Mouse (Mus musculus): Measurements from ENCODE around the gene Rasgrp1.

DNA sequence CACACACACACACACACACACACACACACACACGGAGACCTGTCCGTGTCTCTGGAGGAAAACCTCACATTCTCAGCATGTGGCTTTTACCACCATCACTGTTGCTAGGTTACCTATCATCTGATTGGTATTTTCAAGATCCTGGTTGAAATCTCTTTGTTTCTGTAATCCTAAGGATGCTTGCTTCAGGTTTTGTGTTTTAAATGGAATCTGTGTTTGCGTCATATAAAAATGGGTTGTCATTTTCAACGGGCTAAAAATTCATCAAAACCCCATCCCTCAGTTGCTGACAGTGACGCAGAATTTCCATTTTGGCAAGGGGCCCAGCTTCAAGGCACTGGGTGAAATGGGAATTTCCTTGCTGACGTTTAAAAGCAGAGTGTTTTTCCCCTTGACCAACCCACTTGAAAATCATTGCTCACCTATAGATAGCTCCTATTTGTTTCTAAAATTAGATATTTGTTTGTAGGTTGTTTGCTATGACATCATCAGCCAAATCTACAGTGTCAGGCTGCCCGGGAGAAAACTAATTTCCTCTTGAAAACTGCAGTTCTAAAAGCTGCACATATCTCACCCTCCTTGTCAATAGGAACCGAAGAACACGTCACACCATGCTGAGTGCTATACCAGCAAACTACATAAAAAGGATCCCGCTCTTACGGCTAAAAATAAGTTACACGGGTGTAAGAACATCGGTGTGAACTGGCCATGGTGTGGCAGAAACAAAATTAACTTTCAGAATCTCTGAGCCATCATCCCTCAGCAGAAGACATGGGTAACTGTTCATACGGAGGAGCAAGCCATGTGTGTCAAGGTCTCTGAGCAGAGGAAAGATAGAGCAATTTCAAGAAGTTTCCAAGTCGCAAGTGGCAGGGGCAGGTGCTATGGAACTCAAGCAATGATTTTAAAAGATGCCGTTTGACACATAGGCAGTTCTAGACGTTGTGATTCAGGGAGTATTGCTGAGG, 47.4 kb upstream of the Rasgrp1 start:
- TF ChIP-seq EP300 (IDR thresholded peaks at IDR 0.05; ENCODE audit: low read depth): no peak
- TF ChIP-seq CTCF (IDR thresholded peaks at IDR 0.05; ENCODE audit: low read depth): no peak
